Mouse (Mus musculus) bone marrow macrophage, adult 2 months (primary cell): ENCODE data around the gene A930009A15Rik. TPM values are rescaled to one million over a fixed set of nuclear protein-coding genes. Genes with fewer than 3 reads are reported as not detected.

Experiments used
- H3K27ac ChIP-seq: 2 replicates; pipeline ENCODE4 v1.5.1; 2012; ENCODE audit warnings: low read depth, low read length; ENCODE audit not compliant: insufficient read depth
- H3K4me1 ChIP-seq: 2 replicates; pipeline ENCODE4 v1.6.1; 2012; ENCODE audit warnings: low read length; ENCODE audit not compliant: control insufficient read depth, insufficient read depth
- H3K4me3 ChIP-seq: 2 replicates; pipeline ENCODE4 v1.5.1; 2012; ENCODE audit warnings: mild to moderate bottlenecking, low read length, moderate library complexity; ENCODE audit not compliant: insufficient read depth
- CTCF ChIP-seq: IDR thresholded peaks from 2 replicates; pipeline ENCODE4 v1.5.1; 2012; ENCODE audit warnings: low read depth, mild to moderate bottlenecking, low read length, moderate library complexity
- POLR2A ChIP-seq: IDR thresholded peaks from 2 replicates; pipeline ENCODE4 v1.6.1; 2012; ENCODE audit warnings: mild to moderate bottlenecking, low read depth, low read length, borderline replicate concordance
- polyA plus RNA-seq: library from polyadenylated mRNA; stranded (reverse); fragments of >200 nt; gene quantifications from 2 replicates; pipeline ENCODE4 v1.2.4, GENCODE M21; 2012; ENCODE audit not compliant: missing spikeins, insufficient read depth, insufficient read length

The A930009A15Rik gene
- polyA plus RNA-seq, 1 experiment, result not detected

DNA sequence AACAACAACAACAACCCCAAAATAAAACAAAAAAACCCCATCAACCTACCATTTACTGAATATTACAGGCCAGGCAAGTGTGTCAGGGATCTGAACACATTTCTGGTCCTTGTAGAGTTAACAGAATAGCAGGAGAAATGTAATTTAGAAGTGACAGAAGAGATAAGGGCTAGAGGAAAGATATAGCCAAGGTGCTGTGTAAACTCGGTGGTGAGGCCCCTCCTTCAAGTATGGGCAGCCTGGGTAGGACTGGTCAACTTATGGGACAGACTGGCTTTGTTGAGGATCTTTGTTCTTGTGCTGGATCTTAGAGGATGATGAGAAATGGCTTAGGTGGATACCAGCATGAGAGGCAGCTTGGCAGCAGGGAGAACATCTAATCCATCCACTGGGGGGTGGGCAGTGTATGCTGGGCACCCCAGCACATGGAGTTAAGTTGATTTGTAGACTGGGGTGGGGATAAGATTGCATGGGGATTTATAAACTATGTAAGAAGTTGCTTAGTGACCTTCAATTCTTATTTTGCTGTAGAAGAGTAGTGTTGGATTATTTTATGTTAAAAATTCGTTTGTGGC is 14.5 kb upstream of the A930009A15Rik start:
- H3K4me3 ChIP-seq, result no peak overlapping the region
- no peak overlapping the region for H3K27ac ChIP-seq
- H3K4me1 ChIP-seq, result no peaks in the 10 kb centered on the region
- TF ChIP-seq CTCF (no peak), POLR2A (no peak)

DNA sequence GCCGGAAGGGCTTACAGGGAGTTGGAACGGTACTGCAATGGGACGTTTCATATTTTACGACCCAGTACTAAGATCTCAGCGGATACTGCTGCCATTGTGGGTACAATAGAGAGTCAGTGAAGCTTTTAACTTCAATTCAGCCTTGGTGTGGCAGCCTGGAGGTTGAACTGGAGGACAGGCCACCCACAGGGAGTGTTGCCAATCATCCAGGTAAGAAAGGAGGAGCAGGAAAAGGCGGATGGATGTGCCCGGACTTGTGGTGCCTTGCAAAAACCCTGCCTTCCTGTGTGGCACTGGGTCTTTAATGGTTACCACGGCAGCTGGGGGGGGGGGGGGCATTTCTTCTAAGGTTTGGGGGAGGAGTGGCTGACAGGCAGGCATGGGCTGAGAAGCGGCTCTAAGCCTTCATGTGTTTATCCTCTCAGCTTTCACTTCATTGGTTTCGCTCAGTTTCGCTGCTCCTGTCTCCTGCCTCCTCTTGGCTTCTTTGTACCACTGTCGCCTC is 13.0 kb upstream of the A930009A15Rik start:
- Histone ChIP-seq H3K27ac (no peak overlapping the region), H3K4me3 (no peak overlapping the region), H3K4me1 (no peaks in the 10 kb centered on the region)
- TF ChIP-seq POLR2A, result no peak
- no peak for TF ChIP-seq CTCF

- TF ChIP-seq CTCF, result no peak
- TF ChIP-seq POLR2A, result no peak
- no peaks in the 10 kb centered on the region for H3K4me1 ChIP-seq
- H3K27ac ChIP-seq, result no peak overlapping the region
- no peak overlapping the region for H3K4me3 ChIP-seq
Observed at GRCm38 (mm10) chr10:115561136-115561880, 8.5 kb upstream of the A930009A15Rik start.

GRCm38 (mm10) chr10:115562911-115563686 is 6.7 kb upstream of the A930009A15Rik start:
- no peak overlapping the region for H3K27ac ChIP-seq
- no peak overlapping the region for H3K4me3 ChIP-seq
- H3K4me1 ChIP-seq, result no peaks in the 10 kb centered on the region
- TF ChIP-seq CTCF (no peak), POLR2A (no peak)

DNA sequence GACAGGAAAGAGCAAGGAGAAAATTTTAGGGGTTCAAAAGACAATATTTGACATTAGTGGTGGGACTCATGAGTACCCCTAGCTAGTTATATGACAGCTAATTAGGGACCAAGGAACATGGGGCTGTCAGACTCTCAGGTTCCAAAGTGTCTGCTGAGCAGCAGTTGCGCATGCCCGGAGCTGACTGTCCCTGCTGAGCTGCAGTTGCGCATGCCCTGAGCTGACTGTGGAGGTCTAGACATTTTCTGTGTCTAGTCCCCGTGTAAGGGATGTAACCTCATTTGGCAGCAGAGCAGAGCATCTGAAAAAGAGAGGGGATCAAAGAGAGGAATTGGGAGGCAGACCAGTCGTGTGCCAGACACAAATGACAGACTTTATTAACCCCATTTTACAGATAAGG is 5.8 kb upstream of the A930009A15Rik start:
- TF ChIP-seq POLR2A (no peak), CTCF (no peak)
- Histone ChIP-seq H3K27ac (no peak overlapping the region), H3K4me3 (no peak overlapping the region), H3K4me1 (no peaks in the 10 kb centered on the region)

- Histone ChIP-seq H3K27ac (no peak overlapping the region), H3K4me3 (no peak overlapping the region), H3K4me1 (no peaks in the 10 kb centered on the region)
- TF ChIP-seq POLR2A, result no peak
- no peak for TF ChIP-seq CTCF
Observed at GRCm38 (mm10) chr10:115570577-115570976, 791 bp downstream of the A930009A15Rik start.

DNA sequence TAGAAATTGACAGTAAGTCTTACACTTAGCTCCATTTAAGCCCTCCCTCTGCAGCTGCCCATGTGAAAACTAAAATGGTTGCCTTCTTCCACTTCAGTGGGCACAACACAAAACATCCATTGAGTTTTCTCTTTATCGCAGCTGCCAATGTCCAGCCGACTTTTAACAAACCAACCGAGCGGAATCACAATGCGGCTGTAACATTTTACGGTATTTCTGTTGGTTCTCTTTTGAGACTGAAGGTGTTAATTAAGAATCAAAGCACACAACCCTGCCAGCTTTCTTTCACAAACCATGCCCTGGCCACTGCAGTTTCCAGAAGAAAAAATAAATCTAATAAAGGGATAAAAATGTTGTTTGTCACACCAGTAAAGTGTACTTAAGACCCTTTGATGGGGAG is 1.5 kb downstream of the A930009A15Rik start:
- TF ChIP-seq POLR2A (no peak), CTCF (no peak)
- H3K27ac ChIP-seq, result no peak overlapping the region
- H3K4me1 ChIP-seq, result no peaks in the 10 kb centered on the region
- no peak overlapping the region for H3K4me3 ChIP-seq

DNA sequence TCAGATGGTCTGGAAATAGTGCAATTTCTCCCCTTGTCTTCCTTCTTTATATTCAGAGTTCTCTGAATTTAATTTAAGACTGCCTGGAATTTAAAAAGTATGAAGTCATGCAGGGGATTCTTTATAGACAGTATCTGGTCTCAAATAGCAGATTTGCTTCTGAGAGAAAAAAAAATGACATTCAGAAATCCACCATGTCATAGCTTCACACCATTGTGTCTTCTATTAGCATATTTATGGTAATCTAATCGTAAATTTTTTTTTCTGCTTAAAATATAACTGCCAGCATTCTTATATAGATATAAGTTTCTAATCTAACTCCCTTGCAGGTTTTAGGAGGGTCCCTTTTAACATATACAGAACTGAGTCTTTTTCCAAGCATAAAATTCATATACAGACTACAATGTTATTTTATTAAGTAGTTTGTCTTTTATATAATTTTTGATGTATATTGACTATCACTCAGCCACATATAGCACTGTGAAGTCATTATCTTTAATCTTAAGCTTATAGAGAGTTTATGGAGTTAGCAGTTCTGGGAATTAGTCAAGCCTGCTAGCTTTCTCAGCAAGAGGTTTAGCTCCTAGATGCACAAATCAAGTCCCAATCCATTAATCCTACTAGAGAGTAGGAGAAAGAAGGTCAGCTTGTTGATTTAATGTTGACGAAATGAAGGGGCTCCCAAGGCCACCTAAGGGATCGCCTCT is 2.1 kb downstream of the A930009A15Rik start:
- Histone ChIP-seq H3K4me3 (no peak overlapping the region), H3K27ac (no peak overlapping the region), H3K4me1 (no peaks in the 10 kb centered on the region)
- TF ChIP-seq CTCF (no peak), POLR2A (no peak)

DNA sequence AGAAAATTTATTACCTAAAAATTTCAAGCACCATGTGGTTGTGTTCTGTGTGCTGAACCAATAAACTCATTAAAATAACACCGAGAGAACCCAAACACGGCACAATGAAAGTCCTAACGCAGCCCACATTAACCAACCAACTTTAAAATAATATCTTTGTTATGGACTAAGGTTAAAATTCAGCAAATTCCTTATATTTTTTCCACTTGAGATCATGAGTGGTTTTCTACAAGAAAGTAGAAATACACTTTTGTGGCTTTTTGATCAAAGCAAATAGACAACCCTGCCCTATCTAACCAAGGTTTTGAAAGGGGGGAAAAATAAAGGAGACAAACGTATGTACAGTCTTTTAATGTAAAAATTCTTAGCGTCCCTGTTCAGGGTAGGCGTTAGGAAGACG is 9.3 kb downstream of the A930009A15Rik start:
- no peak overlapping the region for H3K4me3 ChIP-seq
- TF ChIP-seq CTCF (no peak), POLR2A (no peak)
- H3K4me1 ChIP-seq, result no peaks in the 10 kb centered on the region
- no peak overlapping the region for H3K27ac ChIP-seq

GRCm38 (mm10) chr10:115579494-115579893 is 9.7 kb downstream of the A930009A15Rik start:
- TF ChIP-seq CTCF, result no peak
- TF ChIP-seq POLR2A, result no peak
- no peak overlapping the region for H3K4me3 ChIP-seq
- no peak overlapping the region for H3K27ac ChIP-seq
- H3K4me1 ChIP-seq, result no peaks in the 10 kb centered on the region
